Comparison of ENCODE assay signal across 9 mouse cellular contexts in the genomic region with DNA sequence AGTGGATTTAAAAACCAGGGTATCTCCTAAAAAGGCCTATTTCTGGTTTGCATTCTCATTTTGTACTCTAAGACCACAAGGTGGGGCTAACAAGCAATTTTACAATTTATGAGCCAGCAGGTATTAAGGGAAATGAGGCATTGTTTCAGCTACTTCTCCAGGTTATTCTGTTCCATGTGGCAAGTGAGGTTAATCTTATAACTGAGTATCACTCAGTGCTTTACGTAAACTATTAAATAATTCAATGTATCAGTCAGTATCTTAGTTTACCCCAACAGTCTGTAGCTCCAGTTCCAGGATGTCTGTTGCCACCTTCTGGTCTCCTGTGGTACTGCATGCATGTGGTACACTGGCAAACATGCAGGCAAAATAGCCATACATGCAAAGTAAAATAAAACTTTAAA. TPM values are rescaled to one million over a fixed set of nuclear protein-coding genes. Genes with fewer than 3 reads are reported as not detected.
DNase-seq lines count a peak whose midpoint lies in the region; ATAC-seq and TF ChIP-seq lines count a peak whose summit lies in the region.
"Not testable (repeated sequence)": the region's sequence is repeated elsewhere in the genome, so short reads cannot be mapped to it uniquely, and the experiment has no call there.
"Had no signal": no experiment of that assay in that cellular context is flagged by ENCODE, and none has a peak within 500 bp of the region (broad histone marks: within the 10 kb centered on the region; RNA-seq: fewer than 3 reads in every experiment).

No protein-coding gene starts in this region.

- H3K9ac ChIP-seq in hindbrain, embryonic 11.5 days (ENCODE audit: low read depth, low read length); neural tube, embryonic 13.5 days: not testable (repeated sequence)

- 0 out of 2 replicates have a peak, but pooled peaks have one; percentile 30 for ATAC-seq in hindbrain, embryonic 11.5 days (ENCODE audit: low FRiP score)
- 0 out of 2 replicates have a peak, but pooled peaks have one; percentile 13 for ATAC-seq in neural tube, embryonic 13.5 days (ENCODE audit: low read depth)

- H3K4me1 ChIP-seq in hindbrain, embryonic 11.5 days (replicated peaks; ENCODE audit: control insufficient read depth, insufficient read depth, low read length); lung, adult 2 months (ENCODE audit: control insufficient read depth, insufficient read depth, low read length); neural tube, embryonic 13.5 days (replicated peaks): not testable (repeated sequence)

- not testable (repeated sequence) for H3K4me2 ChIP-seq in hindbrain, embryonic 11.5 days (replicated peaks; ENCODE audit: low read depth, low read length); neural tube, embryonic 13.5 days

- H3K36me3 ChIP-seq in hindbrain, embryonic 11.5 days (ENCODE audit: control insufficient read depth, insufficient read depth, low read length); neural tube, embryonic 13.5 days: not testable (repeated sequence)

- TF ChIP-seq CTCF in lung, adult 2 months (IDR thresholded peaks at IDR 0.05; ENCODE audit: insufficient read depth, low read length) = peak; percentile 31; the same call in 1 of the 2 replicates

- 41% methylated on average over 1 of the region's 1 CpGs for WGBS in hindbrain, embryonic 11.5 days
- 42% methylated on average over 1 of the region's 1 CpGs for WGBS in large intestine, adult 2 months
- WGBS in lung, adult 2 months = 30% methylated on average over 1 of the region's 1 CpGs
- 32% methylated on average over 1 of the region's 1 CpGs for WGBS in neural tube, embryonic 13.5 days

- H3K27ac ChIP-seq in hindbrain, embryonic 11.5 days (ENCODE audit: low read depth, low read length); neural tube, embryonic 13.5 days (replicated peaks): not testable (repeated sequence)

- DNase-seq in MEL-GATA-1-ER (ENCODE audit: extremely low read depth, low read depth) = peak; percentile 9
- DNase-seq in cerebellum, adult 11 months = peak; percentile 9
- peak; percentile 6 for DNase-seq in fibroblast of lung, adult 2 months (ENCODE audit: low read depth)
- DNase-seq in hindbrain, embryonic 11.5 days (ENCODE audit: low spot score) = peak; percentile 44
- DNase-seq in large intestine, adult 2 months (ENCODE audit: low read depth, low spot score) = peak; percentile 11
- DNase-seq in lung, adult 2 months = peak; percentile 18
- DNase-seq in yolk sac, embryonic 10.5 days (ENCODE audit: low spot score) = peak; percentile 20

- H3K9me3 ChIP-seq in hindbrain, embryonic 11.5 days (ENCODE audit: control insufficient read depth, low read length); neural tube, embryonic 13.5 days: not testable (repeated sequence)

- not testable (repeated sequence) for H3K27me3 ChIP-seq in hindbrain, embryonic 11.5 days (ENCODE audit: control insufficient read depth, insufficient read depth, low read length); neural tube, embryonic 13.5 days

- not testable (repeated sequence) for TF ChIP-seq POLR2A in lung, adult 2 months (IDR thresholded peaks at IDR 0.05; ENCODE audit: borderline replicate concordance, extremely low read depth, low read depth, low read length)

- not testable (repeated sequence) for H3K4me3 ChIP-seq in hindbrain, embryonic 11.5 days (ENCODE audit: low read depth, low read length); lung, adult 2 months (replicated peaks; ENCODE audit: extremely low read depth, low read depth, low read length); neural tube, embryonic 13.5 days

RNA-seq across cellular contexts. Expression of a gene that starts 13.8 kb away (rescaled TPM):
- polyA plus RNA-seq in hindbrain, embryonic 11.5 days (2014; fragmentation: Nextera tagmentation; extraction: Ambion mirVana) = not detected in 2 replicates
- not detected in 2 replicates for polyA plus RNA-seq in large intestine, adult 2 months (2012; rRNA removed)
- polyA plus RNA-seq in lung, adult 2 months (2012; rRNA removed) = not detected in 2 replicates
- polyA plus RNA-seq in neural tube, embryonic 13.5 days (2015; fragmentation: Nextera tagmentation; extraction: Ambion mirVana) = not detected in 2 replicates
- polyA plus RNA-seq: midbrain, embryonic 10.5 days had no signal

RNA-seq across cellular contexts. Expression of a gene that starts 25.5 kb away (rescaled TPM):
- polyA plus RNA-seq in hindbrain, embryonic 11.5 days (2014; fragmentation: Nextera tagmentation; extraction: Ambion mirVana) = not detected in 2 replicates
- polyA plus RNA-seq in large intestine, adult 2 months (2012; rRNA removed) = not detected in 2 replicates
- polyA plus RNA-seq in lung, adult 2 months (2012; rRNA removed) = not detected in 2 replicates
- not detected in 2 replicates for polyA plus RNA-seq in neural tube, embryonic 13.5 days (2015; fragmentation: Nextera tagmentation; extraction: Ambion mirVana)
- polyA plus RNA-seq: midbrain, embryonic 10.5 days had no signal

RNA-seq across cellular contexts. Expression of a gene that starts 50.4 kb away (rescaled TPM):
- polyA plus RNA-seq in hindbrain, embryonic 11.5 days (2014; fragmentation: Nextera tagmentation; extraction: Ambion mirVana) = 34.9 and 35.2 TPM in 2 replicates
- polyA plus RNA-seq in large intestine, adult 2 months (2012; rRNA removed) = 36.3 and 48.6 TPM in 2 replicates
- polyA plus RNA-seq in lung, adult 2 months (2012; rRNA removed) = 34.5 and 48.7 TPM in 2 replicates
- 48.0 and 48.2 TPM in 2 replicates for polyA plus RNA-seq in neural tube, embryonic 13.5 days (2015; fragmentation: Nextera tagmentation; extraction: Ambion mirVana)
